Mouse (Mus musculus) cerebellum, postnatal 10 days (tissue): ENCODE measurements at regions not wholly inside any gene's neighbourhood (a gene's known extent, or its start where the extent isn't known, plus 50 kb on each side); places are given as distances from the start of the nearest gene placed in this dataset.

Experiments
- DNase-seq, 2 experiments: peaks; one replicate each; pipeline ENCODE4 v3.0.0; 2021; ENCODE audit warnings: mixed read lengths in 2 of 2

- DNase-seq = no peak
Observed at GRCm38 (mm10) chr5:51922494-51922893, 267.8 kb downstream of the Dhx15 start.

- peak; percentile 62 to 66 for DNase-seq
Observed at GRCm38 (mm10) chr5:51917812-51918448, 272.4 kb downstream of the Dhx15 start.

- no peak for DNase-seq
Observed at GRCm38 (mm10) chr5:51914731-51915130, 275.6 kb downstream of the Dhx15 start.

- DNase-seq = peak in 1 of 2 experiments; percentile 8
Observed at GRCm38 (mm10) chr5:51908861-51909260, 281.5 kb downstream of the Dhx15 start.

- no peak for DNase-seq
Observed at GRCm38 (mm10) chr5:51906315-51907109, 283.8 kb downstream of the Dhx15 start.

GRCm38 (mm10) chr5:51894159-51894558 lies 296.2 kb downstream of the Dhx15 start:
- DNase-seq = no peak

- no peak for DNase-seq
Observed at GRCm38 (mm10) chr5:51891341-51891740, 299.0 kb downstream of the Dhx15 start.

- no peak for DNase-seq
Observed at GRCm38 (mm10) chr5:51888404-51888803, 301.9 kb downstream of the Dhx15 start.

GRCm38 (mm10) chr5:51882594-51882993 lies 307.7 kb downstream of the Dhx15 start:
- no peak for DNase-seq

GRCm38 (mm10) chr5:51882173-51882572 lies 308.1 kb downstream of the Dhx15 start:
- no peak for DNase-seq

GRCm38 (mm10) chr5:51876846-51877245 lies 309.3 kb upstream of the Ppargc1a start:
- peak in 1 of 2 experiments; percentile 21 for DNase-seq

- DNase-seq = no peak
Observed at GRCm38 (mm10) chr5:51873571-51873970, 306.0 kb upstream of the Ppargc1a start.

- no peak for DNase-seq
Observed at GRCm38 (mm10) chr5:51871735-51872134, 304.2 kb upstream of the Ppargc1a start.

- DNase-seq = peak; percentile 54 to 59
Observed at GRCm38 (mm10) chr5:51868223-51868713, 300.7 kb upstream of the Ppargc1a start.

- peak; percentile 57 to 58 for DNase-seq
Observed at GRCm38 (mm10) chr5:51866002-51866401, 298.5 kb upstream of the Ppargc1a start.

GRCm38 (mm10) chr5:51860496-51860895 lies 293.0 kb upstream of the Ppargc1a start:
- no peak for DNase-seq

- DNase-seq = no peak
Observed at GRCm38 (mm10) chr5:51853456-51854124, 286.1 kb upstream of the Ppargc1a start.

GRCm38 (mm10) chr5:51850091-51850490 lies 282.6 kb upstream of the Ppargc1a start:
- DNase-seq = no peak

GRCm38 (mm10) chr5:51849236-51849635 lies 281.7 kb upstream of the Ppargc1a start:
- DNase-seq = peak in 1 of 2 experiments; percentile 6

- DNase-seq = no peak
Observed at GRCm38 (mm10) chr5:51842189-51842588, 274.7 kb upstream of the Ppargc1a start.

- no peak for DNase-seq
Observed at GRCm38 (mm10) chr5:51841763-51842162, 274.2 kb upstream of the Ppargc1a start.

GRCm38 (mm10) chr5:51840638-51841329 lies 273.3 kb upstream of the Ppargc1a start:
- no peak for DNase-seq

GRCm38 (mm10) chr5:51839292-51839691 lies 271.8 kb upstream of the Ppargc1a start:
- no peak for DNase-seq
